Mouse (Mus musculus): ENCODE data around the gene Krt24. TPM values are rescaled to one million over a fixed set of nuclear protein-coding genes. Genes with fewer than 3 reads are reported as not detected.

Krt24 gene
- total and polyA plus RNA-seq, 3 experiments: not detected

DNA sequence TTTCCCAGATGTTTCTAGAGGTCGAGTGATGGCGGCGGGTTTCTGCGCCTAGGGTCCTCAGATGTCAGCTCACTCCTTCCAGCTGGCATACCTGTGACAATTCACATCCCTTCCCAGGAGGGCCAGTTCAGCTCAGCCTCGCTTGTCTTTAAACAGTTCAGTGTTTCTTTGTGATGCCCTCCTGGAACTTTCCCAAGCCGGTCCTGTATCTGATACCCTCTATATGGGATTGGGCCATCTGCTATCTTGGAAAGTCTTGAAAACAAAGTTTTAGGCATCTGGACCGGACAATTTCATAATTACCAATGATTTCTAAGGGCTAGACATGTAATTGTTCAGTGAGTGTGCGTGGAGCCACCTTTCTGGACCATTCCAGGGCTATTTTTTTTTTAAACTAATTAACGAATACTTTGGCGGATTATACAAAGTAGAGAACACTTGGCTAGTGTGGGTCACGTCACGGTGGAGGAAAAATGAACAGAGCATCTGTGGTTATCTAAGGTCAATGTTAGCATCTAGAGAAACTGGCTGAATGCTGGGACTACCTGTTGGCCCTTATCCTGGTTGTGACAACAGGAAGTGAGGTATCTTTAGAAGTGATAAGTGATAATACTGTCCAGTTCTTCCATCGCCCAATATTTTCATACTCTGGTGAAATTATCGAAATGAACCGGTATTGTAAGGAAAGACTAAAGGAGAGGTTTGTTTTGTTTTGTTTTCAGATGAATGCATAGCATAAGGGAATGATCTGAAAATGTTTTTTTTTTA is 53.8 kb downstream of the Krt24 start:
- no peak for DNase-seq
- H3K4me3 ChIP-seq: peak overlapping the region; percentile 91
- intact Hi-C loops (cut with DNase I): no loop called here

DNA sequence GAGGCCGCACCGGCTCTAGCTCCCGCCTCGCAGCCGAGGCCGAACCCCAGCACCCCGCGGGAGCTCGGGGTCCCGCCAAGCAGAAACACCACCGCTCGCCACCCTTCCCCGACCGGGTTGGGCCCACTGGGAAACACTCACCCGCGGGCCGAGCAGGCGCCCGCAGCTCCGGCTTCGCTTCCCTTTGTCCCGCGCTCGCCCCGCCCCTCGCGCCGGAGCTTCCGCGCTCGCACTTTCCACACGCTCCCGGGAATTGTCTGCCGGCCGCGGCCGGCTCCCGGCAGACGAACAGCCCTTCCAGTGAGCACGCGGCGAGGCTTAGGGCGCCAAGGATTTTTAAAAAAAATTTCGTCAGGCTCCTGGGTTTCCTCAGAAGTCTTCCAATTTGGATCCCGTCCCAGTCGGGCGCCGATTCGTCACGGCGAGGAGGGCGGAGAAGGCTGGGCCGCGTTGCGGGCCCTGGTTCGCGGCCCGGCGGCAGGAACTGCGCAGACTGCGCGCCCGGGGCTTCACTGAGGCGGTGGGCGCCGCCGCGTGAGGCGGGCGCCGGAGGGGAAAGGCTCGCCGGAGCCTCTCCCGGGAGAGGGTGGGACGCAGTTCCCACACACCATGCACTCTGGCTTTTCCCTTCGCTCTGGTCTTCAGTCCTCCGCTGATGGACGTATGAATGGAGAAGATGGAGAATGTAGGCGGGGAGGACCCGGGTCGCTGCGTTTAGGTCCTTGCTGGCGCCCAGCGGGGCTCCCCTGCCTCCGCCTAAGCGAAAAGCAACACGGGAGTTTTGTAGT is 54.6 kb downstream of the Krt24 start, which contains the start of gene Smarce1:
TSS of gene Smarce1 (minus strand) at position 757 of the 788 bp plus-strand sequence.
- under 1% methylated on average over 87 of the region's 87 CpGs for WGBS
- Histone ChIP-seq H3K79me2 (replicated peaks; ENCODE audit: control insufficient read depth, insufficient read depth, low read length) (peaks cover 5% of the 10 kb centered on the region; the same call in 1 of the 2 replicates), H3K9ac (ENCODE audit: low read depth, low read length) (peak within 1 kb of the TSS; percentile 98), H3K4me3 (peak within 1 kb of the TSS; percentile 91), H3K27ac (peak within 1 kb of the TSS; percentile 91), H3K27me3 (ENCODE audit: control insufficient read depth, insufficient read depth, low read length) (no peaks in the 10 kb centered on the region; the same call in 1 of the 2 replicates), H3K4me1 (ENCODE audit: control insufficient read depth, insufficient read depth, low read length) (peaks cover 2% of the 10 kb centered on the region), H3K36me3 (ENCODE audit: control insufficient read depth, insufficient read depth, low read length) (peaks cover 21% of the 10 kb centered on the region)
- no peak for TF ChIP-seq EP300 (IDR thresholded peaks at IDR 0.05; ENCODE audit: insufficient read depth, low read depth, low read length)
- no peak for TF ChIP-seq CTCF (IDR thresholded peaks at IDR 0.05)
- TF ChIP-seq POLR2A (IDR thresholded peaks at IDR 0.05; ENCODE audit: insufficient read depth, low read depth, low read length): no peak
- DNase-seq: peak; percentile 88 to 89
- intact Hi-C loops (cut with DNase I): no loop called here

More for the DNA sequence above, 53.8 kb downstream of the Krt24 start:
- peak overlapping the region; percentile 91 for H3K27ac ChIP-seq
- peaks cover 4% of the 10 kb centered on the region; the same call in 1 of the 2 replicates for H3K79me2 ChIP-seq (replicated peaks; ENCODE audit: control insufficient read depth, insufficient read depth, low read length)
- peak overlapping the region; percentile 98 for H3K9ac ChIP-seq (ENCODE audit: low read depth, low read length)
- peaks cover 2% of the 10 kb centered on the region for H3K4me1 ChIP-seq (ENCODE audit: control insufficient read depth, insufficient read depth, low read length)
- 15% methylated on average over 15 of the region's 15 CpGs for WGBS
- TF ChIP-seq CTCF (IDR thresholded peaks at IDR 0.05): no peak
- peaks cover 18% of the 10 kb centered on the region for H3K36me3 ChIP-seq (ENCODE audit: control insufficient read depth, insufficient read depth, low read length)
- no peaks in the 10 kb centered on the region; the same call in 1 of the 2 replicates for H3K27me3 ChIP-seq (ENCODE audit: control insufficient read depth, insufficient read depth, low read length)

Other genes with a start within 250 kb of the Krt24 start
- 10 to 100 TPM; 81.8 to 84.2 TPM for gene Igfbp4, start 244.0 kb downstream of the Krt24 start, total RNA-seq (2021)
- 163 and 216 TPM in 2 replicates for gene Igfbp4, start 244.0 kb downstream of the Krt24 start, polyA plus RNA-seq (2012; rRNA removed)
- under 1 TPM; 0.16 to 0.23 TPM for gene Tns4, start 196.0 kb downstream of the Krt24 start, total RNA-seq (2021)
- 0.49 and 1.1 TPM in 2 replicates for gene Tns4, start 196.0 kb downstream of the Krt24 start, polyA plus RNA-seq (2012; rRNA removed)
- gene Ccr7, start 130.2 kb downstream of the Krt24 start, total RNA-seq (2021): under 1 TPM; 0.29 to 0.59 TPM
- gene Ccr7, start 130.2 kb downstream of the Krt24 start, polyA plus RNA-seq (2012; rRNA removed): 2.6 and 2.7 TPM in 2 replicates
- 10 to 100 TPM; 41.8 to 44.6 TPM for gene Smarce1, start 54.2 kb downstream of the Krt24 start, total RNA-seq (2021)
- gene Smarce1, start 54.2 kb downstream of the Krt24 start, polyA plus RNA-seq (2012; rRNA removed): 22.2 and 29.3 TPM in 2 replicates
- gene Krt222, start 41.2 kb downstream of the Krt24 start, total RNA-seq (2021): 10 to 100 TPM; 26.9 to 31.0 TPM
- gene Krt222, start 41.2 kb downstream of the Krt24 start, polyA plus RNA-seq (2012; rRNA removed): 6.8 and 12.7 TPM in 2 replicates
- gene Krt25, start 37.7 kb upstream of the Krt24 start, total RNA-seq (2021): not detected
- gene Krt25, start 37.7 kb upstream of the Krt24 start, polyA plus RNA-seq (2012; rRNA removed): not detected in 2 replicates
- not detected for gene Krt26, start 52.7 kb upstream of the Krt24 start, total RNA-seq (2021)
- gene Krt26, start 52.7 kb upstream of the Krt24 start, polyA plus RNA-seq (2012; rRNA removed): not detected in 2 replicates
- gene Krt27, start 65.8 kb upstream of the Krt24 start, total RNA-seq (2021): not detected
- gene Krt27, start 65.8 kb upstream of the Krt24 start, polyA plus RNA-seq (2012; rRNA removed): not detected in 2 replicates
- not detected for gene Krt28, start 89.6 kb upstream of the Krt24 start, total RNA-seq (2021)
- gene Krt28, start 89.6 kb upstream of the Krt24 start, polyA plus RNA-seq (2012; rRNA removed): not detected in 2 replicates
- gene Krt10, start 104.1 kb upstream of the Krt24 start, total RNA-seq (2021): 1 to 10 TPM; 4.4 to 5.1 TPM
- 0.76 and 1.6 TPM in 2 replicates for gene Krt10, start 104.1 kb upstream of the Krt24 start, polyA plus RNA-seq (2012; rRNA removed)
- gene Krt12, start 137.0 kb upstream of the Krt24 start, total RNA-seq (2021): not detected
- gene Krt12, start 137.0 kb upstream of the Krt24 start, polyA plus RNA-seq (2012; rRNA removed): not detected in 2 replicates
- not detected for gene Krt20, start 152.9 kb upstream of the Krt24 start, total RNA-seq (2021)
- 0.06 TPM in 1 of 2 replicates, not detected in the other for gene Krt20, start 152.9 kb upstream of the Krt24 start, polyA plus RNA-seq (2012; rRNA removed)
- not detected for gene Krt23, start 207.9 kb upstream of the Krt24 start, total RNA-seq (2021)
- 0.80 TPM in 1 of 2 replicates, not detected in the other for gene Krt23, start 207.9 kb upstream of the Krt24 start, polyA plus RNA-seq (2012; rRNA removed)
- not detected for gene Krt39, start 236.1 kb upstream of the Krt24 start, total RNA-seq (2021)
- gene Krt39, start 236.1 kb upstream of the Krt24 start, polyA plus RNA-seq (2012; rRNA removed): not detected in 2 replicates

Measured in heart, adult 2 months (tissue).